Mouse (Mus musculus): Measurements from ENCODE around the gene Ubfd1. TPM values are rescaled to one million over a fixed set of nuclear protein-coding genes. Genes with fewer than 3 reads are reported as not detected.

Gene Ubfd1
- polyA plus RNA-seq (2014; fragmentation: Nextera tagmentation; extraction: Ambion mirVana) = 93.0 and 108 TPM in 2 replicates

DNA sequence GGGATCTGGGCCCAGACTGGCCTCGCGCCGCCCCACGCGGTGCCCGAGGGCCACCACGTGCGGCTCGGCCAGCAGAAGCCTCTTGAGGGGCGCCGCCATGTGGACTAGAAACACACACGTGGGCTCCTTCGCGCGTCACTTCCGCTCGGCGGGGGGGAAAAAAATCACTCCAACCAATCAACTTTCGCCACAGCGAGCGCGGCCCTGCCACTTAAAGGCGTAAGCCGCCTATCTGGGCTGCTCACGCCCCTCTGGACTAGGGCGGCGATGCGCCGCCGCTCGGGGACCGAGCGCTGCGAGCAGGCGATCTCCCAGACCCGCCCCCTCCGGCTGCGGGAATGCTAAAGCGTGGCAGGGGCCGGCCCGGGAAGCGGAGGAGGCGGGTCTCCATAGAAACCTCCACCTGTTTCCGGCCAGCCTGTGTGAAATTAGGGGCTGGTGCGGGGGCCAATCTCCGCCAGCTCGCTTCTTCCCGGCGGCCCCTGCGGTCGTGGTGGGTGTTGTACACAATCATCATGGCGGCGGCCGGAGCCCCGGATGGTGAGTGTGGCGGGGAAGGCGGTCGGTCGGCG, at the start of gene Ubfd1, which contains the start of gene Ears2:
Gene Ubfd1 (plus strand): TSS at position 231 of the 572 bp plus-strand sequence.
Gene Ears2 (minus strand): TSS at position 319 of the 572 bp plus-strand sequence.
- WGBS = under 1% methylated on average over 60 of the region's 60 CpGs
- H3K4me2 ChIP-seq (ENCODE audit: low read length) = peak within 1 kb of the TSS; percentile 85
- H3K4me3 ChIP-seq (replicated peaks; ENCODE audit: low read depth, low read length) = peak within 1 kb of the TSS; percentile 100
- peaks cover 33% of the 10 kb centered on the region for H3K36me3 ChIP-seq (ENCODE audit: control insufficient read depth, insufficient read depth, low read length)
- ATAC-seq (ENCODE audit: low FRiP score, low TSS enrichment) = peak; percentile 98
- H3K9me3 ChIP-seq (ENCODE audit: control insufficient read depth, low read length) = no peaks in the 10 kb centered on the region
- no peaks in the 10 kb centered on the region for H3K27me3 ChIP-seq (ENCODE audit: control insufficient read depth, insufficient read depth, low read length)
- peaks cover 23% of the 10 kb centered on the region for H3K4me1 ChIP-seq (ENCODE audit: control insufficient read depth, insufficient read depth, low read length)
- H3K27ac ChIP-seq (replicated peaks; ENCODE audit: low read depth, low read length) = peak within 1 kb of the TSS; percentile 95
- H3K9ac ChIP-seq (replicated peaks; ENCODE audit: low read length) = peak within 1 kb of the TSS; percentile 92
- peak; percentile 98 for DNase-seq

- H3K4me1 ChIP-seq (ENCODE audit: control insufficient read depth, insufficient read depth, low read length) = peaks cover 31% of the 10 kb centered on the region
- H3K4me3 ChIP-seq (replicated peaks; ENCODE audit: low read depth, low read length) = no peak overlapping the region
- H3K27ac ChIP-seq (replicated peaks; ENCODE audit: low read depth, low read length) = no peak overlapping the region
- no peaks in the 10 kb centered on the region for H3K27me3 ChIP-seq (ENCODE audit: control insufficient read depth, insufficient read depth, low read length)
- no peaks in the 10 kb centered on the region for H3K36me3 ChIP-seq (ENCODE audit: control insufficient read depth, insufficient read depth, low read length)
- H3K9me3 ChIP-seq (ENCODE audit: control insufficient read depth, low read length) = no peaks in the 10 kb centered on the region
- 72% methylated on average over 3 of the region's 3 CpGs for WGBS
- ATAC-seq (ENCODE audit: low FRiP score, low TSS enrichment) = no peak
- peak overlapping the region; percentile 67 for H3K4me2 ChIP-seq (ENCODE audit: low read length)
- no peak overlapping the region for H3K9ac ChIP-seq (replicated peaks; ENCODE audit: low read length)
- DNase-seq = no peak
Observed at GRCm38 (mm10) chr7:122018247-122018646, 48.7 kb upstream of the Ubfd1 start.

DNA sequence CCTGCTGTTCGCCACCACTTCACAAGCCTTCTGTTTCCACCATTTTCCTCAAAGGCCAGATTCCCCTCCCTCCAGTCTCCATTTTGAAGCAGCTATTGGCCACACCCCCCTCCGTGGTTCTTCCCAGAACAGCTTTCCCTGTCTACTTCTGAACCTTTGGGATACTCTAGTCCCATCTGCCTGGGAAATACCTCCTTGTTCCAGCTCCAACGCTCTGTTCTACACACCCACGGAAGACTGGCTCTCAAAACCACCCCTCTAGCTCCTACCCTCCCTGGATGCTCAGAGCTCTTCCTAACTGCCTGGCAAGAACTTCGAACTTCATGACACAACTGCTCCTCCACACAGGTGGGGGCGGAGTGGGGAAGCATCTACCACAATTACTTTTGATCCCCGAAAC, 48.0 kb upstream of the Ubfd1 start:
- H3K27ac ChIP-seq (replicated peaks; ENCODE audit: low read depth, low read length) = no peak overlapping the region
- H3K27me3 ChIP-seq (ENCODE audit: control insufficient read depth, insufficient read depth, low read length) = no peaks in the 10 kb centered on the region
- no peak for ATAC-seq (ENCODE audit: low FRiP score, low TSS enrichment)
- no peaks in the 10 kb centered on the region for H3K9me3 ChIP-seq (ENCODE audit: control insufficient read depth, low read length)
- H3K9ac ChIP-seq (replicated peaks; ENCODE audit: low read length) = no peak overlapping the region; the same call in 1 of the 2 replicates
- peak overlapping the region; percentile 67 for H3K4me2 ChIP-seq (ENCODE audit: low read length)
- H3K36me3 ChIP-seq (ENCODE audit: control insufficient read depth, insufficient read depth, low read length) = no peaks in the 10 kb centered on the region
- peaks cover 31% of the 10 kb centered on the region for H3K4me1 ChIP-seq (ENCODE audit: control insufficient read depth, insufficient read depth, low read length)
- no peak for DNase-seq
- WGBS = 89% methylated on average over 7 of the region's 7 CpGs
- H3K4me3 ChIP-seq (replicated peaks; ENCODE audit: low read depth, low read length) = peak overlapping the region; percentile 77

DNA sequence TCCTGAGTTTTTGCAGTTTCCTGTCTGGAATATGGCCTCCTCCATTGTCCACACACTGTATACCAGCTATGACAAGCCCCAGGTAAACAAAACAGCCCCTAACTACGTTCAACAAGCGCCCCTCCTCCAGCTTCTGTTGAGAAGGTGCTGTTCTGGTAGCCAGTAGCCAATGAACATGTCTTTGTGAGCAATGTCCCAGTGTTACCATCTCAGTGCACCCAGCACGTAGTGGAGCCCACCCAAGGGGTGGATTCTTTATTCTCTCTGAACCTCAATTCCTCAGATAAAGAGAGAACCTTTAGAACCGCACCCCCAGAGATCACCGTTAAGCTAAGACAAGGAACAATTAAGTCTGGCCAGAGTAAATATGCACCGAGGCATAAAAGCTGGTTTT, 46.7 kb upstream of the Ubfd1 start:
- DNase-seq (peak; percentile 67), ATAC-seq (ENCODE audit: low FRiP score, low TSS enrichment) (peak; percentile 55)
- Histone ChIP-seq H3K27ac (replicated peaks; ENCODE audit: low read depth, low read length) (peak overlapping the region; percentile 93), H3K9ac (replicated peaks; ENCODE audit: low read length) (peak overlapping the region; percentile 85), H3K4me2 (ENCODE audit: low read length) (peak overlapping the region; percentile 67), H3K27me3 (ENCODE audit: control insufficient read depth, insufficient read depth, low read length) (no peaks in the 10 kb centered on the region), H3K4me3 (replicated peaks; ENCODE audit: low read depth, low read length) (peak overlapping the region; percentile 77), H3K9me3 (ENCODE audit: control insufficient read depth, low read length) (no peaks in the 10 kb centered on the region), H3K36me3 (ENCODE audit: control insufficient read depth, insufficient read depth, low read length) (no peaks in the 10 kb centered on the region), H3K4me1 (ENCODE audit: control insufficient read depth, insufficient read depth, low read length) (peaks cover 29% of the 10 kb centered on the region)
- 3% methylated on average over 6 of the region's 6 CpGs for WGBS

- H3K9ac ChIP-seq (replicated peaks; ENCODE audit: low read length) = peak within 1 kb of the TSS; percentile 85
- no peaks in the 10 kb centered on the region for H3K9me3 ChIP-seq (ENCODE audit: control insufficient read depth, low read length)
- no peaks in the 10 kb centered on the region for H3K36me3 ChIP-seq (ENCODE audit: control insufficient read depth, insufficient read depth, low read length)
- H3K4me3 ChIP-seq (replicated peaks; ENCODE audit: low read depth, low read length) = peak within 1 kb of the TSS; percentile 77
- H3K27me3 ChIP-seq (ENCODE audit: control insufficient read depth, insufficient read depth, low read length) = no peaks in the 10 kb centered on the region
- under 1% methylated on average over 41 of the region's 50 CpGs for WGBS
- ATAC-seq (ENCODE audit: low FRiP score, low TSS enrichment) (peak; percentile 91), DNase-seq (peak; percentile 95)
- H3K4me2 ChIP-seq (ENCODE audit: low read length) = peak within 1 kb of the TSS; percentile 67
- peaks cover 23% of the 10 kb centered on the region for H3K4me1 ChIP-seq (ENCODE audit: control insufficient read depth, insufficient read depth, low read length)
- peak within 1 kb of the TSS; percentile 93 for H3K27ac ChIP-seq (replicated peaks; ENCODE audit: low read depth, low read length)
Observed at GRCm38 (mm10) chr7:122020667-122021354, 46.2 kb upstream of the Ubfd1 start, which contains the start of gene Gga2. Gene Gga2, minus strand, starts transcription at chr7:122021222.

- no peaks in the 10 kb centered on the region for H3K36me3 ChIP-seq (ENCODE audit: control insufficient read depth, insufficient read depth, low read length)
- ATAC-seq (ENCODE audit: low FRiP score, low TSS enrichment) = no peak
- no peak overlapping the region for H3K27ac ChIP-seq (replicated peaks; ENCODE audit: low read depth, low read length)
- no peaks in the 10 kb centered on the region for H3K27me3 ChIP-seq (ENCODE audit: control insufficient read depth, insufficient read depth, low read length)
- H3K4me2 ChIP-seq (ENCODE audit: low read length) = no peak overlapping the region
- WGBS = 97% methylated on average over 2 of the region's 2 CpGs
- H3K4me3 ChIP-seq (replicated peaks; ENCODE audit: low read depth, low read length) = no peak overlapping the region
- H3K9ac ChIP-seq (replicated peaks; ENCODE audit: low read length) = no peak overlapping the region
- H3K9me3 ChIP-seq (ENCODE audit: control insufficient read depth, low read length) = no peaks in the 10 kb centered on the region
- DNase-seq = no peak
- H3K4me1 ChIP-seq (ENCODE audit: control insufficient read depth, insufficient read depth, low read length) = peaks cover 16% of the 10 kb centered on the region
Observed at GRCm38 (mm10) chr7:122022131-122022530, 44.8 kb upstream of the Ubfd1 start.

DNA sequence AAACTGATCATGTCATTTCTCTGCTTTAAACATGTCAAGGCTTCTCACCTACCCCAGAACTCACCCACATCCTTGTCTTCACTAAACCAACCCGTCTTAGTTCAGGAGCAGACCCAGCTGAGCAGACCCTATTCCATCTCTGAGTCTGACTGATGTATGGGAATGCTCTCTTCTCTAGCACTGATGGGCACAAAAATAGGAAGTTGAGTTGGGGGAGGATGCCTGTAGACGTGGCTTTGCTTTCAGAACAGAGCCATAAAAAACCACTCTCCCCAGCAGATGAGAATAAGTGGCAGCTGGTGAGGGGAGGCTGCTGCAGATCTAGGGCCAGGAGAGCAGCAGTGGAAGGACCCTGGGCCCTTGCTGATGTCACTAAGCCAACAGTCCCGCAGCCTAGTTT, 33.6 kb upstream of the Ubfd1 start:
- Histone ChIP-seq H3K4me1 (ENCODE audit: control insufficient read depth, insufficient read depth, low read length) (no peaks in the 10 kb centered on the region), H3K9me3 (ENCODE audit: control insufficient read depth, low read length) (no peaks in the 10 kb centered on the region), H3K9ac (replicated peaks; ENCODE audit: low read length) (no peak overlapping the region), H3K36me3 (ENCODE audit: control insufficient read depth, insufficient read depth, low read length) (peaks cover 9% of the 10 kb centered on the region), H3K27me3 (ENCODE audit: control insufficient read depth, insufficient read depth, low read length) (no peaks in the 10 kb centered on the region), H3K27ac (replicated peaks; ENCODE audit: low read depth, low read length) (no peak overlapping the region), H3K4me3 (replicated peaks; ENCODE audit: low read depth, low read length) (no peak overlapping the region), H3K4me2 (ENCODE audit: low read length) (no peak overlapping the region)
- DNase-seq (no peak), ATAC-seq (ENCODE audit: low FRiP score, low TSS enrichment) (no peak)
- 69% methylated on average over 3 of the region's 3 CpGs for WGBS

DNA sequence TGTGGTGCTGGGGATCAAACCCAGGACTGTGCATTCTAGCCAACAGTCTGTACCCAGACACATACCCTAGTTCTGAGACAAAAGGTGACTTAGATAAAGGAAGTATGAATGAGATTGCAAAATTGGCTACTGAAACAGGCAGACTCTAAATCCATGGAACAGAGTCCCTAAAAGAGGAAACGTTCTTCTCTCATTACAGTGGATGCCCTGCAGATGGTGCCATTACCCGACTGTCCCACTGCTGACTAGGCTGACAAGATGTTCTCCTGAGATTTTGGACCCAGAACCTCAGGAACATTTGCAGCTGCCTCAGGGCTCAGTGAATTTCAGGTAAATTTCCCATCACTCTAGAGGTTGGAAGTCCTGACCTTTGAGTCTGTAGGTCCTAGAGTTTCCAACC, 32.6 kb upstream of the Ubfd1 start:
- no peak overlapping the region for H3K4me3 ChIP-seq (replicated peaks; ENCODE audit: low read depth, low read length)
- no peaks in the 10 kb centered on the region for H3K9me3 ChIP-seq (ENCODE audit: control insufficient read depth, low read length)
- H3K36me3 ChIP-seq (ENCODE audit: control insufficient read depth, insufficient read depth, low read length) = peaks cover 18% of the 10 kb centered on the region
- DNase-seq (no peak), ATAC-seq (ENCODE audit: low FRiP score, low TSS enrichment) (no peak)
- no peaks in the 10 kb centered on the region for H3K27me3 ChIP-seq (ENCODE audit: control insufficient read depth, insufficient read depth, low read length)
- no peak overlapping the region for H3K9ac ChIP-seq (replicated peaks; ENCODE audit: low read length)
- H3K27ac ChIP-seq (replicated peaks; ENCODE audit: low read depth, low read length) = no peak overlapping the region
- no peak overlapping the region for H3K4me2 ChIP-seq (ENCODE audit: low read length)
- H3K4me1 ChIP-seq (ENCODE audit: control insufficient read depth, insufficient read depth, low read length) = no peaks in the 10 kb centered on the region
- 56% methylated on average over 2 of the region's 2 CpGs for WGBS

DNA sequence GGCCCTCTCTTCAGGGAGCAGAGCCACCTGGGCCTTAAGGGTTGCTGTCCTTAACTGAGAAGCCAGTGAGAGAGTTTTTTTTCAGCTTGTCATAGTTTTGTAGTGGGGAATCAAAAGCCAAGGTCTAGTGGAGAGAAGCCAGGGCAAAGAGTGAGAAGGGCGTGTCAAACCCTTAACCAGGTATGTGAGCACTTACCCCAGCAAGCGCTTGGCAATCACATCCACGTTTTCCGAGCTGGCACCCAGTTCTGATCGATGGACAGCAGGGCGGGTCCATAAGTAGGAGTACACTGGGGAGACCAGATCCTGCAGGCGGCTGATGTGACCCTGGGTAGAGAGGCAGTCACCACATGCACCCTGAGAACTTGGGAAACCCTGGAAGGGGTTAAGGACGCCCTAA, 22.9 kb upstream of the Ubfd1 start:
- ATAC-seq (ENCODE audit: low FRiP score, low TSS enrichment) (no peak), DNase-seq (no peak)
- Histone ChIP-seq H3K36me3 (ENCODE audit: control insufficient read depth, insufficient read depth, low read length) (peaks cover 40% of the 10 kb centered on the region), H3K4me2 (ENCODE audit: low read length) (no peak overlapping the region), H3K27me3 (ENCODE audit: control insufficient read depth, insufficient read depth, low read length) (no peaks in the 10 kb centered on the region), H3K4me3 (replicated peaks; ENCODE audit: low read depth, low read length) (no peak overlapping the region), H3K9me3 (ENCODE audit: control insufficient read depth, low read length) (no peaks in the 10 kb centered on the region), H3K27ac (replicated peaks; ENCODE audit: low read depth, low read length) (no peak overlapping the region), H3K4me1 (ENCODE audit: control insufficient read depth, insufficient read depth, low read length) (no peaks in the 10 kb centered on the region), H3K9ac (replicated peaks; ENCODE audit: low read length) (no peak overlapping the region)
- WGBS = 91% methylated on average over 8 of the region's 8 CpGs
